Mouse (Mus musculus) megakaryocyte, embryonic 14.5 days (primary cell): ENCODE measurements around the gene Gm20388. TPM values are rescaled to one million over a fixed set of nuclear protein-coding genes. Genes with fewer than 3 reads are reported as not detected.

Experiments
- H3K27me3 ChIP-seq: replicated peaks from 2 replicates; pipeline ENCODE3; 2012; ENCODE audit warnings: inconsistent platforms
- H3K36me3 ChIP-seq: replicated peaks from 2 replicates; pipeline ENCODE3; 2012; ENCODE audit warnings: low read length, inconsistent platforms, mixed read lengths
- H3K4me1 ChIP-seq: 2 replicates; pipeline ENCODE4 v1.6.1; 2012; ENCODE audit warnings: inconsistent platforms
- H3K4me3 ChIP-seq: replicated peaks from 2 replicates; pipeline ENCODE3; 2012; ENCODE audit warnings: moderate library complexity, mild to moderate bottlenecking, inconsistent platforms
- H3K9me3 ChIP-seq: 2 replicates; pipeline ENCODE4 v1.6.1; 2012; ENCODE audit warnings: inconsistent platforms
- FLI1 ChIP-seq: IDR thresholded peaks from 2 replicates; pipeline ENCODE4 v1.6.1; 2012; ENCODE audit warnings: low read length, inconsistent platforms, mixed read lengths
- GATA1 ChIP-seq: IDR thresholded peaks from 3 replicates; pipeline ENCODE4 v1.6.1; 2012; ENCODE audit warnings: mixed read lengths, low read length, inconsistent platforms, borderline replicate concordance
- polyA plus RNA-seq: library from polyadenylated mRNA; stranded (reverse); fragments of >175 nt; gene quantifications from 2 replicates; pipeline ENCODE4 v1.2.3, GENCODE M21; 2012; ENCODE audit warnings: low replicate concordance; ENCODE audit not compliant: insufficient read depth

Gene Gm20388
- polyA plus RNA-seq, 1 experiment = 111 TPM

DNA sequence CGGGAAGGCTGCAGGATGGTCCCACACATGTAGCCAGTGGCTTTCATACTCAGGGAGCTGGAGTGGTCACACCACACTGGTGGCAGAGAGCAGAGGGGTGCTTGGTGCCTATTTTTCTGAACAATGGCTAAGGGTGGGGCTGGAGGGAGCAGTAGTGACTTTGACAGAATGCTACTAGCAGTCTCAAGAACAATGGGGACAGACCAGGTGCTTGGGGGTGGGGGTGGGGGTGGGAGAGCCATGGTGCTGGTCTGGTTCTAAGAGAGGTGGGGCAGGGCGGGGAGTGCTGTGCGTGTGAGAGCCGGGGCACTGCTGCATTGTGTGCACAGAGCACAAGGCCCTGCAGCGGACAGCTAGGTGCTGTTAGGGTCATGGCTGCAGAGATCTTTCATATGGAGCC is 1971.3 kb downstream of the Gm20388 start:
- TF ChIP-seq FLI1 (no peak), GATA1 (no peak)
- Histone ChIP-seq H3K4me1 (peaks cover 34% of the 10 kb centered on the region), H3K9me3 (no peaks in the 10 kb centered on the region), H3K36me3 (peaks cover 82% of the 10 kb centered on the region), H3K27me3 (no peaks in the 10 kb centered on the region), H3K4me3 (no peak overlapping the region)

- peaks cover 100% of the 10 kb centered on the region for H3K36me3 ChIP-seq
- no peak for TF ChIP-seq GATA1
- TF ChIP-seq FLI1 = no peak
Measured at GRCm38 (mm10) chr8:121884181-121884580, 1973.5 kb downstream of the Gm20388 start.

DNA sequence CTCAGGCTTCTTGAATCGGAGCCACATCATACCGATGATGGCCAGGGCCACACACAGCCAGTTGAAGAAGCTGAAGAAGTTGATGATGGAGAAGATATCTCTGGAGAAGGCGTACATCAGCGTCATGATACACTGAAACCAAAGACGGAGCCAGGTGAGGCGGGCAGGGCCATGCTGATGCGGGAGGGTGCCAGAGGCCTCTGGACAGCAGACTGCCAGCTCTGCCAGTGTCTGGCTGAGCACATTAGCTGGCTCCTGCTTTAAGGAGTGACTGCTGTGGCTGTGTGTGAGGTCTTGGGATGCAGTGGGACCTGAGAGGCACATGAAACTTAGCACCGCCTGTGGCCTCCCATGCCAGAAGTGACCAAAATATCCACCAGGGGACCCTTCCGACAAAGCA is 1974.4 kb downstream of the Gm20388 start:
- H3K9me3 ChIP-seq = no peaks in the 10 kb centered on the region
- H3K4me3 ChIP-seq = no peak overlapping the region
- H3K36me3 ChIP-seq = peaks cover 100% of the 10 kb centered on the region
- no peaks in the 10 kb centered on the region for H3K27me3 ChIP-seq
- H3K4me1 ChIP-seq = peaks cover 30% of the 10 kb centered on the region
- no peak for TF ChIP-seq FLI1
- no peak for TF ChIP-seq GATA1

More at GRCm38 (mm10) chr8:121884181-121884580, 1973.5 kb downstream of the Gm20388 start:
- Histone ChIP-seq H3K4me1 (peaks cover 23% of the 10 kb centered on the region), H3K9me3 (no peaks in the 10 kb centered on the region), H3K4me3 (no peak overlapping the region), H3K27me3 (no peaks in the 10 kb centered on the region)

- TF ChIP-seq FLI1 = no peak
- TF ChIP-seq GATA1 = no peak
- peaks cover 100% of the 10 kb centered on the region for H3K36me3 ChIP-seq
- H3K27me3 ChIP-seq = no peaks in the 10 kb centered on the region
- H3K4me1 ChIP-seq = peaks cover 34% of the 10 kb centered on the region
- H3K9me3 ChIP-seq = no peaks in the 10 kb centered on the region
- H3K4me3 ChIP-seq = no peak overlapping the region
Measured at GRCm38 (mm10) chr8:121885433-121885832, 1974.8 kb downstream of the Gm20388 start.

GRCm38 (mm10) chr8:121887547-121887946 is 1976.9 kb downstream of the Gm20388 start:
- Histone ChIP-seq H3K27me3 (no peaks in the 10 kb centered on the region), H3K4me1 (peaks cover 46% of the 10 kb centered on the region), H3K9me3 (no peaks in the 10 kb centered on the region), H3K36me3 (peaks cover 100% of the 10 kb centered on the region), H3K4me3 (no peak overlapping the region)
- TF ChIP-seq GATA1 (no peak), FLI1 (no peak)

DNA sequence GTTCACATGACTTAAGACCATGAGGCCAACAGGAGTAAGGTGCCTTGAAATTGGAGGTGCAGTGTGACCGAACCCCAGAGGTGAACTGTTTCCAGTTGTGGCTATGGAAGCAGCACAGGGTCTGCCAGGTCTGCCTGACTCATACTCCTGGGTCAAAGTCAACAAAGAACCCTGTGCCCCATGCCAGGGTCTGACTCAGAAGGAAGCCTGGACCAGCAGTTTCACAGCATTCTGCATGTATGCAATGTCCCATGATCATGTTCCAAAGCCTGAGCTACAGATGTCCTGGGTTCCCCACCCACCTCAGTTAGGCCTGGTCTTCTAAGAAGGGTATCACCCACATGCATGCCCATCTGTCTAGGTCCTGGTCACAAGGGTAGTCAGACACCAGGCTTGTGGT is 1978.7 kb downstream of the Gm20388 start:
- H3K27me3 ChIP-seq = no peaks in the 10 kb centered on the region
- H3K9me3 ChIP-seq = no peaks in the 10 kb centered on the region
- TF ChIP-seq GATA1 (no peak), FLI1 (no peak)
- no peak overlapping the region for H3K4me3 ChIP-seq
- H3K36me3 ChIP-seq = peaks cover 100% of the 10 kb centered on the region
- H3K4me1 ChIP-seq = peaks cover 63% of the 10 kb centered on the region

- H3K27me3 ChIP-seq = no peaks in the 10 kb centered on the region
- H3K36me3 ChIP-seq = peaks cover 100% of the 10 kb centered on the region
- H3K4me1 ChIP-seq = peaks cover 62% of the 10 kb centered on the region
- H3K9me3 ChIP-seq = no peaks in the 10 kb centered on the region
- TF ChIP-seq FLI1 (no peak), GATA1 (no peak)
- H3K4me3 ChIP-seq = no peak overlapping the region
Measured at GRCm38 (mm10) chr8:121889810-121890785, 1979.5 kb downstream of the Gm20388 start.

- TF ChIP-seq FLI1 = no peak
- no peak for TF ChIP-seq GATA1
- H3K27me3 ChIP-seq = no peaks in the 10 kb centered on the region
- H3K36me3 ChIP-seq = peaks cover 96% of the 10 kb centered on the region
- H3K4me1 ChIP-seq = peaks cover 82% of the 10 kb centered on the region
- H3K9me3 ChIP-seq = no peaks in the 10 kb centered on the region
- no peak overlapping the region for H3K4me3 ChIP-seq
Measured at GRCm38 (mm10) chr8:121892875-121893274, 1982.2 kb downstream of the Gm20388 start.

DNA sequence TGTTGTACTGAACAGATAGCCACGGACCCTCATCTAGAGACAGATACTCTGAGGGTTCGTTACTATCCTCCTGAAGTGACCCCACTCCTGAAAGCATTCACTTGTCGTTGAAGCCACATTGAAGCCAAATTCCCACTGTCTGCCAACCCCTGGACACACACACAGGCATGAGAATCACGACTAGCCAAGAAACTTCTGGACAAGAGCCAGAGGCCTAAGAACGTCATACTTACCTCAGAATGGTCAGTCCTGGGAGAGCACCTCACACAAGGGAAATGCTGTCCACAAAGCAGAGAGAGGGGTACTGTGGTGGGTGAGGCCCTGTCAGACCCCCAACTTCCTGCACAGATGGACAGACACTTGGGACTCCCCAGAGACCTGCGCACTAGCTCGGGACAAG is 1985.3 kb downstream of the Gm20388 start:
- Histone ChIP-seq H3K9me3 (no peaks in the 10 kb centered on the region), H3K36me3 (peaks cover 72% of the 10 kb centered on the region), H3K4me3 (no peak overlapping the region), H3K27me3 (no peaks in the 10 kb centered on the region), H3K4me1 (peaks cover 96% of the 10 kb centered on the region)
- TF ChIP-seq GATA1 (no peak), FLI1 (no peak)

- peaks cover 99% of the 10 kb centered on the region for H3K4me1 ChIP-seq
- H3K36me3 ChIP-seq = peaks cover 72% of the 10 kb centered on the region
Measured at GRCm38 (mm10) chr8:121896476-121897145, 1986.0 kb downstream of the Gm20388 start.

More at GRCm38 (mm10) chr8:121896476-121897145, 1986.0 kb downstream of the Gm20388 start:
- no peak for TF ChIP-seq GATA1
- TF ChIP-seq FLI1 = no peak
- H3K9me3 ChIP-seq = no peaks in the 10 kb centered on the region
- H3K4me3 ChIP-seq = no peak overlapping the region
- no peaks in the 10 kb centered on the region for H3K27me3 ChIP-seq
